Mouse (Mus musculus) E14TG2a.4 (cell line): ENCODE measurements at regions not wholly inside any gene's neighbourhood (a gene's known extent, or its start where the extent isn't known, plus 50 kb on each side); places are given as distances from the start of the nearest gene placed in this dataset.

ENCODE experiments used
- CTCF ChIP-seq: conservative IDR thresholded peaks from 2 replicates; pipeline ENCODE4 v1.5.1; 2014; ENCODE audit warnings: low read length
- NANOG ChIP-seq: IDR thresholded peaks from 2 replicates; pipeline ENCODE4 v1.6.1; 2014; ENCODE audit warnings: borderline replicate concordance, low read length, mixed read lengths
- POU5F1 ChIP-seq: IDR thresholded peaks from 2 replicates; pipeline ENCODE4 v1.6.1; 2014; ENCODE audit warnings: low read length, borderline replicate concordance

DNA sequence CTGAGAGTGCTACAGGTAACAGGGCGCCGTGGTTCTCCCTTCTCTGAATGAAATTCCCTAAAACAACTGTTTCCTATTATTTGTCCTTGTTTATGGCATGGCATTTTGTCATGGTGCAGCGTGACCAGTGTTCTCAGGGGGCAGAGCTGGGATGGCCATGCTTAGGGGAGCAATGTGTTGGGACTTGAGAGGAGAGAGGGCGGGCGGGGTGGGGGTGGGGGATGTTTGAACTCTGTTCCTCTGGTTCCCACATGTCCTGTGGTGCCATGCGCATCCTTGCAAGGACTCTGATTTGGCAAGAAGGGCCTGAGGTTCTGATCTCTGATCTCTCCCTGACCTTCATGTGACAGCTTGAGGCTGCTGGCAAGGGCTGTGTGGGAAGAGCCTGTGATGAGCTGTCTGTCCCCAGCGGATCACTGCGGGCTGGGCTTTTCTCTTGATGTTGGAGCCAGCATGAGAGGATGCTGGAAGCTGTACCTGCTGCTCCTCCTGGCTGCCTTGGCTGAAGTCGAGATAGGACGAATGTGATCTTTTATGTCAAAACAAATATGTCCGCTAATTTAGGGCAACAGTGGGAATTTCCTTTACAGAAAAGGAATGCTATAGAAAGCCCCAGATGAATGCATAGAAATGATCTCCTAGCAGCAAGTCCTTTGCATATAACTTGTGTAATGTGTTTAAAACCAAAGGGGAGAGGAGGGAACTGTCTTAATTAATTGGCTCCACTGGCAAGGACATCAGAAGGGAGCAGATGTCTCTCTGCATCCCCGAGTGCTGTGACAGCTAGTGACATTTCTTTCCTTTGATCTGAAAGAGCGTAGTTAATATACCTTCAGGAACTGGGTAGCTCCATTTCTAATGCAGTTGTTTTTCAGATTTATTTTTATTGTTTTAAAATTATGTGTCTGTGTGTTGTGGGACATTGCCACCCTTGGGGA lies 255.2 kb upstream of the Pde3a start:
- TF ChIP-seq CTCF, result no peak
- no peak for TF ChIP-seq NANOG
- no peak for TF ChIP-seq POU5F1
